Mouse (Mus musculus) large intestine, adult 2 months (tissue): ENCODE results near the gene Mrfap1. TPM values are rescaled to one million over a fixed set of nuclear protein-coding genes. Genes with fewer than 3 reads are reported as not detected.

ENCODE experiments used
- polyA plus RNA-seq: library from polyadenylated mRNA; depleted of rRNA; stranded (reverse); fragments of >200 nt; gene quantifications from 2 replicates; pipeline ENCODE4 v1.2.3, GENCODE M21; 2012; rRNA removed

Gene Mrfap1
- polyA plus RNA-seq, 1 experiment, result 103 TPM

Other genes starting within 250 kb of the Mrfap1 start
- 30.0 and 38.9 TPM in 2 replicates for gene Tbc1d14, start 203.5 kb downstream of the Mrfap1 start, polyA plus RNA-seq
- 24.5 and 35.9 TPM in 2 replicates for gene D5Ertd579e, start 100.7 kb downstream of the Mrfap1 start, polyA plus RNA-seq
- gene Bloc1s4, start 48.1 kb downstream of the Mrfap1 start, polyA plus RNA-seq, result 12.2 and 13.7 TPM in 2 replicates
- 42.6 and 66.2 TPM in 2 replicates for gene Man2b2, start 33.9 kb upstream of the Mrfap1 start, polyA plus RNA-seq
- 0.95 and 1.1 TPM in 2 replicates for gene Ppp2r2c, start 71.7 kb upstream of the Mrfap1 start, polyA plus RNA-seq
- 14.6 and 16.4 TPM in 2 replicates for gene Wfs1, start 192.4 kb upstream of the Mrfap1 start, polyA plus RNA-seq